ENCODE assay signal across 21 mouse cellular contexts in the genomic region with DNA sequence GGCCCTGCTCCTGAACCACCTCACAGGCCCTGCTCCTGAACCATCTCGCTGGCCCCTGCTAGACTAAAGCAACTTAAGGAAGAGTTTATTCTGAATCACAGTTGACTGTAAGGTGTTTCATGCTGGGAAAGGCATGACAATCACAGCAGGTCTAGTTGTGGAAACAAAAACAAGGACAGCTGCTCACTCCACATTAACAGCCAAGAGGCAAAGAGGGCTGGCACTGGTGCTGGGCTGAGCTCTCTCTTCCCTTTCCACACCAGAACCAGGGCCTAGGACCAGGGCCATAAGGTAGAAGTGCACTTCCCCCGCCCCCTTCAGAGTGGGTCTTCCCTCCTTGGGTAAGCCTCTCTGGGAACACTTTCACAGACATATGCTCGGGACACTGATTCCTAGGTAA. TPM values are rescaled to one million over a fixed set of nuclear protein-coding genes. Genes with fewer than 3 reads are reported as not detected.
DNase-seq lines count a peak whose midpoint lies in the region; ATAC-seq and TF ChIP-seq lines count a peak whose summit lies in the region.
"Had no signal": no experiment of that assay in that cellular context is flagged by ENCODE, and none has a peak within 500 bp of the region (broad histone marks: within the 10 kb centered on the region; RNA-seq: fewer than 3 reads in every experiment).

No protein-coding gene starts in this region.

- TF ChIP-seq CTCF in hindbrain, postnatal 0 days (IDR thresholded peaks at IDR 0.05; ENCODE audit: low read depth): no peak

- no peak overlapping the region for H3K4me3 ChIP-seq in hindbrain, postnatal 0 days (ENCODE audit: low read length)
- H3K4me3 ChIP-seq in hindbrain, embryonic 12.5 days: no peak overlapping the region
- no peak overlapping the region for H3K4me3 ChIP-seq in heart, embryonic 10.5 days
- H3K4me3 ChIP-seq: forebrain, embryonic 13.5 days; gastrocnemius, adult 2 months; heart, embryonic 12.5 days; limb, embryonic 13.5 days; liver, embryonic 12.5 days had no signal

- peaks cover 19% of the 10 kb centered on the region for H3K4me1 ChIP-seq in hindbrain, postnatal 0 days (ENCODE audit: insufficient read depth, low read length)
- H3K4me1 ChIP-seq in hindbrain, embryonic 12.5 days: peaks cover 17% of the 10 kb centered on the region
- peaks cover 4% of the 10 kb centered on the region for H3K4me1 ChIP-seq in heart, embryonic 10.5 days
- H3K4me1 ChIP-seq: heart, embryonic 12.5 days had no signal

- H3K36me3 ChIP-seq in hindbrain, postnatal 0 days (ENCODE audit: insufficient read depth, low read length): no peaks in the 10 kb centered on the region
- H3K36me3 ChIP-seq in hindbrain, embryonic 12.5 days: no peaks in the 10 kb centered on the region
- no peaks in the 10 kb centered on the region for H3K36me3 ChIP-seq in heart, embryonic 10.5 days
- H3K36me3 ChIP-seq: heart, embryonic 12.5 days; limb, embryonic 13.5 days; liver, embryonic 12.5 days had no signal

- H3K4me2 ChIP-seq in hindbrain, postnatal 0 days (ENCODE audit: low read depth, low read length): no peak overlapping the region
- H3K4me2 ChIP-seq in hindbrain, embryonic 12.5 days (replicated peaks): no peak overlapping the region
- H3K4me2 ChIP-seq: forebrain, embryonic 13.5 days; heart, embryonic 12.5 days; limb, embryonic 13.5 days; liver, embryonic 12.5 days; midbrain, embryonic 11.5 days had no signal

- 43% methylated on average over 3 of the region's 3 CpGs for WGBS in hindbrain, postnatal 0 days
- 67% methylated on average over 3 of the region's 3 CpGs for WGBS in hindbrain, embryonic 12.5 days
- 61% methylated on average over 3 of the region's 3 CpGs for WGBS in heart, embryonic 10.5 days

- peak overlapping the region; percentile 20; the same call in 1 of the 2 replicates for H3K27ac ChIP-seq in hindbrain, postnatal 0 days
- H3K27ac ChIP-seq in hindbrain, embryonic 12.5 days: no peak overlapping the region
- H3K27ac ChIP-seq in heart, embryonic 10.5 days: no peak overlapping the region
- H3K27ac ChIP-seq: forebrain, embryonic 13.5 days; gastrocnemius, adult 2 months; limb, embryonic 13.5 days; liver, embryonic 12.5 days had no signal

- peak; percentile 20 for DNase-seq in hindbrain, postnatal 0 days (ENCODE audit: low spot score)
- DNase-seq in cerebellum, adult 11 months: peak; percentile 64
- peak; percentile 84 for DNase-seq in cerebellum, adult 9-11 months
- no peak for DNase-seq in gastrocnemius, postnatal 25 days
- DNase-seq in layer of hippocampus, postnatal 25 days (ENCODE audit: extremely low spot score in 1 of 2, low spot score in 1 of 2): no peak
- DNase-seq in heart, embryonic 10.5 days (ENCODE audit: low spot score): no peak
- DNase-seq: adrenal gland, adult 2 months; gastrocnemius, adult 2 months; heart, postnatal 10 days; kidney, adult 9 months; kidney, postnatal 14 days; lung, adult 18-20 months; lung, postnatal 10 days; thymus, adult 2 months had no signal

- no peak for ATAC-seq in hindbrain, postnatal 0 days
- ATAC-seq in hindbrain, embryonic 12.5 days (ENCODE audit: low FRiP score): no peak
- ATAC-seq: CD4-positive, CD25-positive, alpha-beta regulatory T cell, adult 4 months; forebrain, embryonic 13.5 days; liver, embryonic 12.5 days had no signal

- no peaks in the 10 kb centered on the region for H3K27me3 ChIP-seq in hindbrain, postnatal 0 days (ENCODE audit: insufficient read depth, low read length)
- H3K27me3 ChIP-seq in hindbrain, embryonic 12.5 days: no peaks in the 10 kb centered on the region
- no peaks in the 10 kb centered on the region for H3K27me3 ChIP-seq in heart, embryonic 10.5 days (ENCODE audit: insufficient read depth, poor library complexity, severe bottlenecking)
- H3K27me3 ChIP-seq: forebrain, embryonic 13.5 days; heart, embryonic 12.5 days; limb, embryonic 13.5 days; liver, embryonic 12.5 days had no signal

- no peak overlapping the region for H3K9ac ChIP-seq in hindbrain, postnatal 0 days (replicated peaks; ENCODE audit: low read length)
- H3K9ac ChIP-seq in hindbrain, embryonic 12.5 days: no peak overlapping the region
- H3K9ac ChIP-seq: forebrain, embryonic 13.5 days; heart, embryonic 12.5 days; limb, embryonic 13.5 days; liver, embryonic 12.5 days had no signal

- H3K9me3 ChIP-seq in hindbrain, postnatal 0 days (ENCODE audit: low read length): no peaks in the 10 kb centered on the region
- H3K9me3 ChIP-seq in hindbrain, embryonic 12.5 days (replicated peaks): no peaks in the 10 kb centered on the region
- H3K9me3 ChIP-seq in heart, embryonic 10.5 days: no peaks in the 10 kb centered on the region
- H3K9me3 ChIP-seq: forebrain, embryonic 13.5 days; heart, embryonic 12.5 days; limb, embryonic 13.5 days; liver, embryonic 12.5 days had no signal

RNA-seq across cellular contexts. Expression of gene Atg10, which starts 48.4 kb away (rescaled TPM):
- 3.0 and 5.2 TPM in 2 replicates for total RNA-seq in hindbrain, postnatal 0 days (2014; rRNA removed)
- 13.9 and 16.2 TPM in 2 replicates for polyA plus RNA-seq in hindbrain, postnatal 0 days (2015; fragmentation: Nextera tagmentation; extraction: Ambion mirVana)
- polyA plus RNA-seq in hindbrain, embryonic 12.5 days (2016; fragmentation: Nextera tagmentation; extraction: Ambion mirVana): 17.0 and 17.5 TPM in 2 replicates
- total RNA-seq in gastrocnemius, postnatal 25 days (2021): 1 to 10 TPM; 8.8 to 9.8 TPM
- total RNA-seq in layer of hippocampus, postnatal 25 days (2021): 10 to 100 TPM; 14.2 to 15.3 TPM
- polyA plus RNA-seq in heart, embryonic 10.5 days (2016; fragmentation: Nextera tagmentation; extraction: Ambion mirVana): 15.1 and 19.5 TPM in 2 replicates

Comparison
In these comparisons a context has a peak if more than half of its experiments do, and no peak if none do; other contexts are left out.
1. DNase-seq: peak in hindbrain, postnatal 0 days (single experiment), cerebellum, adult 11 months (single experiment) and cerebellum, adult 9-11 months (single experiment); none in gastrocnemius, postnatal 25 days (single experiment), layer of hippocampus, postnatal 25 days (0 of 2) and heart, embryonic 10.5 days (single experiment).